Mouse (Mus musculus) cerebellum, adult 8-10 months (tissue): ENCODE data around the gene Tceal6.
"Not testable (repeated sequence)": the region's sequence is repeated elsewhere in the genome, so short reads cannot be mapped to it uniquely, and the experiment has no call there.

Experiments used
- DNase-seq: peaks from one replicate; pipeline ENCODE4 v3.0.0; 2022

Tceal6 gene

DNA sequence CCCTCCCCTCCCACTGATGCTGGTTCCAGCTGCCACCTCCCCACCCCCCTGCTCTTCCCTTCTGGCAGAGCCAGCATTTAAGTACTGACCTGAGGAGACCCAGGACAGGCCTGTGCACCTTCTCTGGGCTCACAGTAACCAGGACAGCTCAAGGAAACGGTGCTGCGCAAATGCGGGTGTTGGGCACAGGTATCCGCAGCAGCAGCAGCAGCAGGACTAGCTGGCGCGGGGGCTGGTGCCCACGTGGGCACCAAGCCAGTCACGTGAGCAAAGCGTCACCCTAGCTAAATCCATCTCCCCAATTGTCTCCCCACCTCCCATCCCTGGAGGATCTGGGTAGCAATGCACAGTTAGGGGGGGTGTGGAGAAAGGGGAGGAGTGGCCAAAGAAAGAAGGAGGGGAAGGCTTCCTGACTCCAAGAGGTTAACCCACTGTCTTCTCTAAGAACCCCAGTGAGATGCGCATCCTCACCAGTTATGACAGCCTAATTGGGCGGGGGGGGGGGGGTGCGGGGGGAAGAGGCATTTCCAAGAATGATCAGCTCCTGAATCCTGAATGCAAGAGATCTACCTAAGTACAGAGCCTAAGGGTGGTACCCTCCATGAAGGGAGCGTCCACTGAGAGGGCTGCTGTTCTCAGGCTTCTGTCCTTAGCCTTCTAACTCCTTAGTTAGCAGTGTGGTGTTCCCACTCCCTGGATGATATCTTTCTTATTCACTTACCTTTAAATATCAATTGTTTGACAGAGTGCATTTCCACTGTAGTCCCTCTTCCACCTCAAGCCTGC, at the start of gene Tceal6:
TSS of gene Tceal6 (minus strand) at position 252 of the 786 bp plus-strand sequence.
- peak; percentile 28 for DNase-seq

DNA sequence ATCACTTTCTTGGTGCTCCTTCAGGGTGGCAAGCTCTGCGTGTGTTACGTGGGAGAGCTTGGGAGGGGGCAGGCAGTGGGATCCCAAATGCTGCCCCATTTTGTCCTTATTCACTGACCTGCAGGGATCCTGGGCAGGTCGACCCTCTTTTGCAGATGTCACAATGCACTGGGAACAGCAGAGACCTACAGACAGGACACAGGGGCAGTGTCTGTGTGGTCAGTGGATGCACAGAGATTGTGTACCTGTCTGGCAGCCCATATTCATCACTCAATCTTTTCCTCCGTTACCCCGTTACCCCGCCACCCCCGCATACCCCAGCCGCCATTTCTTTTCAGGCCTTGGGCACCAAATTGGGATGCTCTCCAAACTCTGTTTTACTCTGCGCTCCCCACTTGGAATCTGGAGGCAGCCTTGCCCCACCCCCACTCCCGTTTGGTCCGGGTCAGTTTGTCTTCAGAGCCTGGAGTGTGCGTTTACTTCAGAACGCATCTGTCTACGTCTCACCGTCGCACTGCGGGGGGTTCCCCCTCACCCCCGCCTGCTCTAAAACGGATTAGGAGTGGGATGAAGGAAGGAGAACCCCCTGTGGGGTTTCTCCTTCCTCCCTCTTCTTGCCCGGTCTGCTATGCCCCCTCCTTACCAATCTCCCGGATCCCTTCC, 583 bp downstream of the Tceal6 start:
- peak; percentile 14 for DNase-seq

DNA sequence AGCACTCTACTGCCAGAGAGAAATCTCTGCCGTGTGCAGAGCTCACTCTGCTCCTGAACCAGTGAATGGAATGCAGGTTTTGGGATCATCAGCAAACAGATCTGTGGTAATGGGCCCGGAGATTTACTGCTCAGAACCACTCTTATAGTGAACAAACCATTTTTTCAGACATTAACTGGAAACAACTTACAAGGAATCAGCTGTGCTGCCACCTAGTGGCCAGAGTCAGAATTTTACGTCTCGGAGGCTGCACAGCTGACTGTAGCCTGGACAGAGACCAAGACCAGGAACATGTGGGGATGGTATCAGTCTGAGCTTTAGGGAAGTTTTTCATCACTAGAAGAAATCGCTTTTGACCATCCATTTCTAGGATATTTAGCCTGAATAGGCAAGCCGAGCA, 20.6 kb downstream of the Tceal6 start:
- DNase-seq = not testable (repeated sequence)

DNA sequence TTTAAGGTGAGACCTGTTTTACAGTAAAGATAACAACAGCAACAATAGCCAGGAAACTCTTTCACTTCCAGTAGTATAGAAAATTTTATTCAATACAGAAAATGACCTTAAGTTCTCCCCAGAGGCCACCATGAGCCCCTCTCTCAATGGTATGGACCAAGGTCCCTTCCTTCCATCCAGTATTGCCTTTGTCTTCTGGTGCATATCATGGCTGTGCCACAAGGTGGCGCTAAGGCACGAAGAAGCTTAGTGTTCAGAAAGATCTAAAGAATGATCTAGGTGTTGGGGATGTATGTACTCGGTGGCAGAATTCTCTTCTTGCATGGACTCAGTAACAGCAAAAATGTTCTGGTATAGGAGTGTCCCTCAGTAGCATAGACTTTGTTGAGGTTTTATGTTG, 21.8 kb downstream of the Tceal6 start:
- not testable (repeated sequence) for DNase-seq

DNA sequence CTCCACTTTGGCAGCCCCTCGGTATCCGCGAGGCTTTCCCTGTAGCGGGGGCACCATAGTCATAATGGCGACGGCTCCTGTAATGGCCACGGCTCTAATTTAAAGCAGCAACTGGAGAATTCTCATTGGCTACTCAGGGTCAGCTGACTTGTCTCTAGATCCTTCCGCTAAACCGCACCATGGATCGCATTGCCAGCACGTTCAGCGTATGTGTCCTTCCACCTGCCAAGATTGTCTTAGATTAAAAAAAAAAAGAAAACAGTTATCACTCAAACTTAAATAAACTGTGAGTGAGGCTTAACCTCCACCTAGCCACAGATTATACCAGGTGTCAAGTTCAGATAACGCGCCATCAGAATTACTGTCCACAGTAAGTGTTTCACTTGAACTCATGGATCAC, 33.0 kb downstream of the Tceal6 start, which contains the start of gene Gm15023:
TSS of gene Gm15023 (minus strand) at position 101 of the 400 bp plus-strand sequence.
- not testable (repeated sequence) for DNase-seq
